Mouse (Mus musculus): ENCODE data around the gene Mgat4c.

- TF ChIP-seq CTCF (IDR thresholded peaks at IDR 0.05; ENCODE audit: low read depth) (no peak), EP300 (optimal IDR thresholded peaks at IDR 0.05) (no peak)
These were observed 316.3 kb downstream of the Mgat4c start for GRCm38 (mm10) chr10:101997612-101998011.

Measured in stomach, postnatal 0 days (tissue).